Mouse (Mus musculus) gastrocnemius, adult 2 months (tissue): ENCODE results near the gene Serpinb11. TPM values are rescaled to one million over a fixed set of nuclear protein-coding genes. Genes with fewer than 3 reads are reported as not detected.

Experiments used
- DNase-seq: peaks from one replicate; pipeline ENCODE4 v3.0.0; 2022
- H3K27ac ChIP-seq: fragments of 200-600 bp; 2 replicates; pipeline ENCODE4 v1.8.1; 2022; ENCODE audit warnings: mild to moderate bottlenecking
- H3K4me3 ChIP-seq: fragments of 200-600 bp; 2 replicates; pipeline ENCODE4 v1.8.1; 2022; ENCODE audit warnings: mild to moderate bottlenecking, moderate library complexity
- CTCF ChIP-seq: fragments of 200-600 bp; IDR thresholded peaks from 2 replicates; pipeline ENCODE4 v1.8.1; 2022; ENCODE audit warnings: antibody characterized with exemption, mild to moderate bottlenecking, moderate library complexity
- intact Hi-C: fragments of 180-260 bp; cut with DNase I; formaldehyde crosslinking; loops from one replicate; pipeline ENCODE4 v1.15.1; 2025
- total RNA-seq, 2 experiments: library from RNA; stranded (reverse); gene quantifications; 2 replicates each; pipeline ENCODE4 v1.2.3; 2021

Gene Serpinb11
- total RNA-seq, 2 experiments from 2014 or later, result not detected

- H3K4me3 ChIP-seq, result no peak within 1 kb of the TSS
- no peak for TF ChIP-seq CTCF
- DNase-seq, result no peak
- H3K27ac ChIP-seq, result no peak within 1 kb of the TSS
- intact Hi-C loops, result no loop called here
These were observed 38.4 kb downstream of the Serpinb11 start, which contains the start of gene Serpinb7 for GRCm38 (mm10) chr1:107399355-107399754. Gene Serpinb7, plus strand, starts transcription at chr1:107399655.

- DNase-seq, result no peak
- TF ChIP-seq CTCF, result no peak
- intact Hi-C loops, result no loop called here
- Histone ChIP-seq H3K27ac (no peak overlapping the region), H3K4me3 (no peak overlapping the region)
These were observed 41.1 kb downstream of the Serpinb11 start for GRCm38 (mm10) chr1:107402082-107402481.

DNA sequence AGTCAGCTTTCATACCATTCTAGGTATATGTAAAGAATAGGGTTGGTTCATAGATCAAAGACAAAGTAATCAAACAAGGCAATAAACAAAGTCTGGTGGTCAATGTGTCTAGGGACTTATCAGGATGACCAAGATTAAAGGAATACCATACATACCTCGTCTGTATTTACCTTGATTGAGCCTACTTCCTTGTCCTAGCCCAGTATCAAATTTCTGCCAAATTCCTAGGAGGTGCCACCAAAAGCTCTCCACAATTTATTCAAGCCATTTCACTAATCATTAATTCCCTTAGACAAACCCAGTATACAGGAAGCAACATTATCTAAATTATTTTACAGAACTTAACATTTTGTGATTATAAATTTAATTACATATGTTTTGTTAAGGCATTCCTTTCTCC is 53.7 kb downstream of the Serpinb11 start:
- DNase-seq, result no peak
- Histone ChIP-seq H3K27ac (no peak overlapping the region), H3K4me3 (no peak overlapping the region)
- no peak for TF ChIP-seq CTCF
- intact Hi-C loops, result no loop called here

- intact Hi-C loops, result no loop called here
- Histone ChIP-seq H3K27ac (no peak overlapping the region), H3K4me3 (no peak overlapping the region)
- no peak for DNase-seq
- no peak for TF ChIP-seq CTCF
These were observed 61.5 kb downstream of the Serpinb11 start for GRCm38 (mm10) chr1:107422487-107422886.

Other genes starting within 250 kb of the Serpinb11 start
- gene Serpinb3b, start 82.8 kb upstream of the Serpinb11 start, total RNA-seq, result not detected
- not detected for gene Serpinb3c, start 82.8 kb upstream of the Serpinb11 start, total RNA-seq
- gene Serpinb7, start 38.5 kb downstream of the Serpinb11 start, total RNA-seq, result under 1 TPM in 1 of 2 experiments, not detected in 1; 0.13 TPM
- not detected for gene Serpinb2, start 150.2 kb downstream of the Serpinb11 start, total RNA-seq
- gene Serpinb8, start 228.8 kb downstream of the Serpinb11 start, total RNA-seq, result 1 to 10 TPM; 1.3 to 2.3 TPM